Mouse (Mus musculus) hindbrain, postnatal 0 days (tissue): Measurements from ENCODE around the gene Gm973. TPM values are rescaled to one million over a fixed set of nuclear protein-coding genes. Genes with fewer than 3 reads are reported as not detected.

Experiments used
- ATAC-seq: fragments of 200-750 bp; cut with Nextera tagmentation; 2 replicates; pipeline ENCODE4 v1.8.0; 2017; ENCODE audit warnings: mild to moderate bottlenecking, moderate TSS enrichment, moderate library complexity
- DNase-seq: peaks from one replicate; pipeline ENCODE4 v3.0.0-alpha.2; 2015; ENCODE audit warnings: low spot score
- H3K27ac ChIP-seq: fragments of 300-500 bp; sonication (generic); 2 replicates; pipeline ENCODE4 v1.5.1; 2014; ENCODE audit warnings: mild to moderate bottlenecking
- H3K27me3 ChIP-seq: fragments of 300-500 bp; sonication (generic); 2 replicates; pipeline ENCODE4 v1.6.1; 2014; ENCODE audit warnings: low read length, mixed read lengths; ENCODE audit not compliant: insufficient read depth
- H3K36me3 ChIP-seq: fragments of 300-500 bp; sonication (generic); 2 replicates; pipeline ENCODE4 v1.6.1; 2014; ENCODE audit warnings: low read length, mixed read lengths; ENCODE audit not compliant: insufficient read depth
- H3K4me1 ChIP-seq: fragments of 300-500 bp; sonication (generic); 2 replicates; pipeline ENCODE4 v1.6.1; 2014; ENCODE audit warnings: antibody characterized with exemption, low read length, mixed read lengths; ENCODE audit not compliant: insufficient read depth
- H3K4me2 ChIP-seq: fragments of 300-500 bp; sonication (generic); 2 replicates; pipeline ENCODE4 v1.6.1; 2014; ENCODE audit warnings: low read depth, mild to moderate bottlenecking, low read length, moderate library complexity, mixed read lengths
- H3K4me3 ChIP-seq: fragments of 300-500 bp; sonication (generic); 2 replicates; pipeline ENCODE4 v1.5.1; 2014; ENCODE audit warnings: low read length
- H3K9ac ChIP-seq: fragments of 300-500 bp; sonication (generic); replicated peaks from 2 replicates; pipeline ENCODE4 v1.6.1; 2014; ENCODE audit warnings: mild to moderate bottlenecking, low read length, moderate library complexity, mixed read lengths
- H3K9me3 ChIP-seq: fragments of 300-500 bp; sonication (generic); 2 replicates; pipeline ENCODE4 v1.6.1; 2016; ENCODE audit warnings: low read length, mixed read lengths
- CTCF ChIP-seq: IDR thresholded peaks from 2 replicates; pipeline ENCODE4 v1.5.1; 2016; ENCODE audit warnings: antibody characterized with exemption, control low read depth, low read depth
- WGBS: fragments of 180-500 bp; shearing (Covaris S2); extraction: QIAGEN DNeasy Blood & Tissue Kit; methylation state at CpG from one replicate; pipeline ENCODE4 v1.1.7; 2014; 5-methylcytosine and 5-hydroxymethylcytosine counted together
- polyA plus RNA-seq: library from polyadenylated mRNA; unstranded; fragments of >200 nt; fragmentation: Nextera tagmentation; extraction: Ambion mirVana; gene quantifications from 2 replicates; pipeline ENCODE4 v1.2.1, GENCODE M21; 2015
- total RNA-seq: library from RNA; depleted of rRNA; stranded (reverse); fragments of >200 nt; gene quantifications from 2 replicates; pipeline ENCODE4 v1.2.3, GENCODE M21; 2014

Gene Gm973
- total and polyA plus RNA-seq, 2 experiments from 2014 or later: 11.9 to 12.5 TPM

GRCm38 (mm10) chr1:59488991-59489390, 27.1 kb upstream of the Gm973 start:
- TF ChIP-seq CTCF: no peak
- DNase-seq (no peak), ATAC-seq (no peak)
- no peak overlapping the region for H3K4me2 ChIP-seq
- H3K4me1 ChIP-seq: no peaks in the 10 kb centered on the region; the same call in 1 of the 2 replicates
- no peak overlapping the region for H3K9ac ChIP-seq
- H3K27ac ChIP-seq: no peak overlapping the region
- no peak overlapping the region for H3K4me3 ChIP-seq
- no peaks in the 10 kb centered on the region for H3K27me3 ChIP-seq
- 63% methylated on average over 4 of the region's 4 CpGs for WGBS
- no peaks in the 10 kb centered on the region for H3K9me3 ChIP-seq
- no peaks in the 10 kb centered on the region for H3K36me3 ChIP-seq

GRCm38 (mm10) chr1:59491517-59491916, 24.5 kb upstream of the Gm973 start:
- no peak for TF ChIP-seq CTCF
- H3K36me3 ChIP-seq: no peaks in the 10 kb centered on the region
- H3K4me3 ChIP-seq: no peak overlapping the region
- H3K9me3 ChIP-seq: no peaks in the 10 kb centered on the region
- DNase-seq (no peak), ATAC-seq (no peak)
- no peak overlapping the region for H3K9ac ChIP-seq
- no peaks in the 10 kb centered on the region for H3K27me3 ChIP-seq
- WGBS: 86% methylated on average over 9 of the region's 9 CpGs
- H3K27ac ChIP-seq: no peak overlapping the region
- no peaks in the 10 kb centered on the region; the same call in 1 of the 2 replicates for H3K4me1 ChIP-seq
- no peak overlapping the region for H3K4me2 ChIP-seq

GRCm38 (mm10) chr1:59492432-59492831, 23.6 kb upstream of the Gm973 start:
- no peak for DNase-seq
- H3K36me3 ChIP-seq: no peaks in the 10 kb centered on the region
- no peak overlapping the region for H3K4me3 ChIP-seq
- ATAC-seq: no peak
- no peak for TF ChIP-seq CTCF
- no peak overlapping the region for H3K4me2 ChIP-seq
- no peak overlapping the region for H3K9ac ChIP-seq
- H3K27me3 ChIP-seq: no peaks in the 10 kb centered on the region
- H3K9me3 ChIP-seq: no peaks in the 10 kb centered on the region
- H3K27ac ChIP-seq: no peak overlapping the region
- 77% methylated on average over 4 of the region's 4 CpGs for whole genome bisulfite sequencing
- H3K4me1 ChIP-seq: no peaks in the 10 kb centered on the region; the same call in 1 of the 2 replicates

- no peak overlapping the region for H3K27ac ChIP-seq
- H3K4me1 ChIP-seq: no peaks in the 10 kb centered on the region
- H3K9ac ChIP-seq: no peak overlapping the region
- TF ChIP-seq CTCF: no peak
- no peak overlapping the region for H3K4me2 ChIP-seq
- DNase-seq (no peak), ATAC-seq (no peak)
- H3K9me3 ChIP-seq: no peaks in the 10 kb centered on the region
- 95% methylated on average over 5 of the region's 5 CpGs for WGBS
- H3K4me3 ChIP-seq: no peak overlapping the region
- no peaks in the 10 kb centered on the region for H3K36me3 ChIP-seq
- H3K27me3 ChIP-seq: no peaks in the 10 kb centered on the region
Observed at GRCm38 (mm10) chr1:59495970-59496369, 20.1 kb upstream of the Gm973 start.

- H3K9ac ChIP-seq: no peak overlapping the region
- no peaks in the 10 kb centered on the region for H3K36me3 ChIP-seq
- no peak for DNase-seq
- H3K4me2 ChIP-seq: no peak overlapping the region
- H3K4me1 ChIP-seq: no peaks in the 10 kb centered on the region
- TF ChIP-seq CTCF: no peak
- no peaks in the 10 kb centered on the region for H3K27me3 ChIP-seq
- ATAC-seq: no peak
- H3K4me3 ChIP-seq: no peak overlapping the region
- no peaks in the 10 kb centered on the region for H3K9me3 ChIP-seq
- H3K27ac ChIP-seq: no peak overlapping the region
- WGBS: 85% methylated on average over 6 of the region's 6 CpGs
Observed at GRCm38 (mm10) chr1:59497741-59498613, 18.1 kb upstream of the Gm973 start.

GRCm38 (mm10) chr1:59499327-59499726, 16.7 kb upstream of the Gm973 start:
- Histone ChIP-seq H3K9me3 (no peaks in the 10 kb centered on the region), H3K27me3 (no peaks in the 10 kb centered on the region), H3K36me3 (no peaks in the 10 kb centered on the region), H3K4me2 (no peak overlapping the region), H3K4me3 (no peak overlapping the region), H3K4me1 (no peaks in the 10 kb centered on the region), H3K9ac (no peak overlapping the region), H3K27ac (no peak overlapping the region)
- DNase-seq: no peak
- no peak for ATAC-seq
- 72% methylated on average over 3 of the region's 3 CpGs for WGBS
- no peak for TF ChIP-seq CTCF

- no peak for TF ChIP-seq CTCF
- 76% methylated on average over 2 of the region's 2 CpGs for WGBS
Observed at GRCm38 (mm10) chr1:59502355-59502754, 13.7 kb upstream of the Gm973 start.

More at GRCm38 (mm10) chr1:59502355-59502754, 13.7 kb upstream of the Gm973 start:
- Histone ChIP-seq H3K27ac (no peak overlapping the region), H3K9me3 (no peaks in the 10 kb centered on the region), H3K36me3 (no peaks in the 10 kb centered on the region), H3K4me2 (no peak overlapping the region), H3K4me1 (no peaks in the 10 kb centered on the region), H3K27me3 (no peaks in the 10 kb centered on the region), H3K9ac (no peak overlapping the region), H3K4me3 (no peak overlapping the region)
- DNase-seq: no peak
- ATAC-seq: no peak
